Mouse (Mus musculus): ENCODE results near the gene Bag3. TPM values are rescaled to one million over a fixed set of nuclear protein-coding genes. Genes with fewer than 3 reads are reported as not detected.
A peak's percentile ranks its signal among the peaks of the same experiment; 100 is the strongest.

Bag3 gene
- total and polyA plus RNA-seq, 3 experiments: 0.13 to 0.24 TPM; not detected in 1

DNA sequence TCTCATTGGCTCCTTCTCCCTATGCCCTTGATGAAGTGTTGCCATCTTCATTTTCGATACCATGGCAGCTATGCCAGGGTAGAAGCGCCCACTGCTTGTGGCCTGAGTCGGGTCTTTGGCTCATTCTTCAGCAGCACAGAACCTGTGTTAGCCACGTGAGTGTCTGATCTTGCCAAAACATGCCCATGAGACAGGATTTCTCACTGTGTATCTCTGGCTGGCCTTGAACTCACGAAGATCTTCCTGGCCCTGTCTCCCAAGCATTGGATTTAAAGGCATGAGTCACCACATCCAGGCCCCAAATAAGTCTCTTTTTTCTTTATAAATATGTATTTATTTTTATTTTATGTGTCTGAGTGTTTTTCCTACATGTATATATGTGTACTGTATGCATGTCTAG is 51.8 kb downstream of the Bag3 start:
- Histone ChIP-seq H3K36me3 (replicated peaks in 1 of 2; ENCODE audit: control insufficient read depth in 1 of 2, insufficient read depth in 1 of 2, low read length in 1 of 2) (no peaks in the 10 kb centered on the region), H3K9me3 (replicated peaks; ENCODE audit: low read length) (no peaks in the 10 kb centered on the region), H3K27me3 (replicated peaks) (no peaks in the 10 kb centered on the region), H3K4me2 (ENCODE audit: insufficient read depth, low read depth, poor library complexity, severe bottlenecking) (no peak overlapping the region), H3K27ac (ENCODE audit: insufficient read depth, low read depth) (no peak overlapping the region), H3K4me3 (replicated peaks in 1 of 3; ENCODE audit: low read depth in 2 of 3, low read length in 2 of 3, poor library complexity in 1 of 3) (no peak overlapping the region), H3K4me1 (ENCODE audit: control insufficient read depth in 1 of 2, insufficient read depth in 2 of 2) (peaks cover 6 to 7% of the 10 kb centered on the region in 2 experiments), H3K9ac (ENCODE audit: insufficient read depth, low read depth) (no peak overlapping the region), H3K79me2 (replicated peaks; ENCODE audit: control insufficient read depth, extremely low read depth, insufficient read depth, poor library complexity, severe bottlenecking) (no peaks in the 10 kb centered on the region)
- no peak for TF ChIP-seq HCFC1 (IDR thresholded peaks at IDR 0.05; ENCODE audit: low read depth, low read length)
- no peak for TF ChIP-seq KAT2A (IDR thresholded peaks at IDR 0.05; ENCODE audit: insufficient replicate concordance, low read length)
- TF ChIP-seq MAFK (IDR thresholded peaks at IDR 0.05; ENCODE audit: insufficient replicate concordance, low read length): no peak
- TF ChIP-seq RCOR1 (conservative IDR thresholded peaks at IDR 0.05; ENCODE audit: low read depth, low read length): no peak
- TF ChIP-seq POLR2A (IDR thresholded peaks at IDR 0.05; ENCODE audit: low read depth, low read length): no peak
- DNase-seq (ENCODE audit: extremely low read depth): no peak
- dilution Hi-C loops (cut with MboI; ENCODE audit: extremely low pct_ligation_motif_present, extremely low pct_unique_long_range_greater_than_20kb, low sequenced_read_pairs) (no loop called here), in situ Hi-C loops (cut with MboI; ENCODE audit: low pct_ligation_motif_present, low pct_unique_long_range_greater_than_20kb, low sequenced_read_pairs) (no loop called here)

DNA sequence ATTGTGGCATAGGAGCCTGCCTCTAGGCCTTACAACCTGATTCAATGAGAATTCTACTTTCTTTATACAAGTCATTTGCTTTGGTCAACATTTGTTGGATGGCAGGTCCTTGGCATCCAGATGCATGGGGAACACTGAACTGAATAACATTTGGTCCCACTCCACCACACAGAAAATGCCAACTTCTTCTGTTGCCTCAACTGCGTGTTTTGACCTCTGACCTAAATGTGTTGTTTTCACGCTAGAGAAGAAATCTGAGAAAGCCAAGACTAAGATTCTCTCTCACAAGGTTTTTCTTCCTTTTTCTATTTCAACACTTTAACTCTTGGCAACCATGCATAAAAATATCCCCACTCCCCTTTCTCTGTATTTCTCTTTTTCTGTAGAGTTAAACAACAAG is 52.4 kb downstream of the Bag3 start:
- peaks cover 6 to 7% of the 10 kb centered on the region in 2 experiments for H3K4me1 ChIP-seq (ENCODE audit: control insufficient read depth in 1 of 2, insufficient read depth in 2 of 2)
- H3K9ac ChIP-seq (ENCODE audit: insufficient read depth, low read depth): no peak overlapping the region
- in situ Hi-C loops (cut with MboI; ENCODE audit: low pct_ligation_motif_present, low pct_unique_long_range_greater_than_20kb, low sequenced_read_pairs): no loop called here
- TF ChIP-seq MAZ (IDR thresholded peaks at IDR 0.05; ENCODE audit: low read depth, low read length) (no peak), CHD1 (IDR thresholded peaks at IDR 0.05; ENCODE audit: low read depth, low read length) (no peak), POLR2AphosphoS2 (IDR thresholded peaks at IDR 0.05; ENCODE audit: low read depth, low read length) (no peak), CTCF (conservative IDR thresholded peaks at IDR 0.05 in 1 of 2, IDR thresholded peaks at IDR 0.05 in 1 of 2; ENCODE audit: low read depth in 2 of 2, low read length in 2 of 2) (no peak), RAD21 (IDR thresholded peaks at IDR 0.05; ENCODE audit: low read depth, low read length) (no peak), ZKSCAN1 (IDR thresholded peaks at IDR 0.05; ENCODE audit: borderline replicate concordance, low read depth, low read length) (no peak)
- no peaks in the 10 kb centered on the region for H3K27me3 ChIP-seq (replicated peaks)
- H3K79me2 ChIP-seq (replicated peaks; ENCODE audit: control insufficient read depth, extremely low read depth, insufficient read depth, poor library complexity, severe bottlenecking): no peaks in the 10 kb centered on the region
- dilution Hi-C loops (cut with MboI; ENCODE audit: extremely low pct_ligation_motif_present, extremely low pct_unique_long_range_greater_than_20kb, low sequenced_read_pairs): no loop called here
- H3K27ac ChIP-seq (ENCODE audit: insufficient read depth, low read depth): no peak overlapping the region
- no peaks in the 10 kb centered on the region for H3K36me3 ChIP-seq (replicated peaks in 1 of 2; ENCODE audit: control insufficient read depth in 1 of 2, insufficient read depth in 1 of 2, low read length in 1 of 2)
- DNase-seq (ENCODE audit: extremely low read depth): no peak
- no peaks in the 10 kb centered on the region for H3K9me3 ChIP-seq (replicated peaks; ENCODE audit: low read length)
- no peak overlapping the region for H3K4me2 ChIP-seq (ENCODE audit: insufficient read depth, low read depth, poor library complexity, severe bottlenecking)
- no peak overlapping the region for H3K4me3 ChIP-seq (replicated peaks in 1 of 3; ENCODE audit: low read depth in 2 of 3, low read length in 2 of 3, poor library complexity in 1 of 3)

DNA sequence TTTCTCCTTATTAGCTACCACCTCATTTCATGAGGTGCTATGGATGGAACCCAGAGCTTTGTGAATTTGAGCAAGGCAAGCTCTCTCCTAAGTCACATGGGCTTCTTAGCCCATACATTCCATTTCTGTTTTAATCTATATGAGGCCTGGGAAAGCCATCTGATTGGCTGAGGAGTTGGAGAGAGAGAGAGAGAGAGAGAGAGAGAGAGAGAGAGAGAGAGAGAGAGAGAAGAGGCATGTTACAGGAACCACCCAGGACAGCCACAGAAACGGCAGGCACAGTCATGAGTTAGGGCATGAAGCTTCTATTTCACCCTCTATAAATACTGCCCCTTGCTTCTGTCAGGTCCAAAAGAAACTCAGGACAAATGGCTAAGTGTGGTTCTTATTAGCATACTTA is 54.2 kb downstream of the Bag3 start:
- Histone ChIP-seq H3K4me3 (replicated peaks in 1 of 3; ENCODE audit: low read depth in 2 of 3, low read length in 2 of 3, poor library complexity in 1 of 3) (no peak overlapping the region), H3K36me3 (replicated peaks in 1 of 2; ENCODE audit: control insufficient read depth in 1 of 2, insufficient read depth in 1 of 2, low read length in 1 of 2) (no peaks in the 10 kb centered on the region), H3K9ac (ENCODE audit: insufficient read depth, low read depth) (peak overlapping the region; percentile 2; the same call in 1 of the 2 replicates), H3K79me2 (replicated peaks; ENCODE audit: control insufficient read depth, extremely low read depth, insufficient read depth, poor library complexity, severe bottlenecking) (no peaks in the 10 kb centered on the region), H3K4me1 (ENCODE audit: control insufficient read depth in 1 of 2, insufficient read depth in 2 of 2) (peaks cover 6 to 10% of the 10 kb centered on the region in 2 experiments), H3K4me2 (ENCODE audit: insufficient read depth, low read depth, poor library complexity, severe bottlenecking) (peak overlapping the region; percentile 44; the same call in 1 of the 2 replicates), H3K9me3 (replicated peaks; ENCODE audit: low read length) (no peaks in the 10 kb centered on the region), H3K27ac (ENCODE audit: insufficient read depth, low read depth) (no peak overlapping the region), H3K27me3 (replicated peaks) (no peaks in the 10 kb centered on the region)
- TF ChIP-seq JUN (IDR thresholded peaks at IDR 0.05; ENCODE audit: insufficient read depth, low read depth, low read length) (no peak), NRF1 (IDR thresholded peaks at IDR 0.05; ENCODE audit: low read depth, low read length) (no peak), MAFK (IDR thresholded peaks at IDR 0.05; ENCODE audit: insufficient replicate concordance, low read length) (no peak), ZMIZ1 (IDR thresholded peaks at IDR 0.05; ENCODE audit: low read depth, low read length) (no peak), UBTF (IDR thresholded peaks at IDR 0.05; ENCODE audit: low read depth, low read length) (no peak)
- DNase-seq (ENCODE audit: extremely low read depth): no peak
- in situ Hi-C loops (cut with MboI; ENCODE audit: low pct_ligation_motif_present, low pct_unique_long_range_greater_than_20kb, low sequenced_read_pairs) (no loop called here), dilution Hi-C loops (cut with MboI; ENCODE audit: extremely low pct_ligation_motif_present, extremely low pct_unique_long_range_greater_than_20kb, low sequenced_read_pairs) (no loop called here)
